ENCODE assay signal across 8 mouse cellular contexts in the genomic region with DNA sequence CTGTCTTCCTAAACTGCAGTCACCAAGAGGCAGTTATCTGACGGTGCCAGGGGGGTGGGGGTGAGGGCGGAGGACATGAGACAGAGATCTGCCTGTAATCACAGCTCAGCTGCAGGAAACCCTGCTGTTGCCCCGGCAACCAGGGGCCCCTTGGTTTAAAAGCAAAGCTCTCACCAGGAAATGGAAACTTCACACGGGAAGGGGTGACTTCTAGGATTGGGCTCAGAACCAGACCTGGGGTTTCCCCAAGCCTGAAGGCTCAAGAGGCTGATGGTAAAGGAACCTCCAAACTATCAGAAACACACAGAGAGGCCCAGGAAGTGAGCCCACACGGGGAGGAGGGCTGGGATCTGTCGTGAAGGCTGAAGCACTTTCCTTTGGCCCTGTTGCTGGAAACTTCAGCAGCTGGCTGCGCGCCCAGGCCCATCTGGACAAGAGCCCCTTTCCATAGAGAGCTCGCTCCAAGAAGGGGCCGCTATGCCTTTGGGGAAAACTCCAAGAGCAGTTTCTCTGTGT. TPM values are rescaled to one million over a fixed set of nuclear protein-coding genes. Genes with fewer than 3 reads are reported as not detected.
DNase-seq lines count a peak whose midpoint lies in the region; ATAC-seq lines count a peak whose summit lies in the region.

No protein-coding gene starts in this region.

- peak overlapping the region; percentile 56 for H3K4me2 ChIP-seq in heart, embryonic 13.5 days
- peak overlapping the region; percentile 42 for H3K4me2 ChIP-seq in kidney, embryonic 16.5 days (replicated peaks; ENCODE audit: low read depth, low read length)
- H3K4me2 ChIP-seq in liver, embryonic 16.5 days (ENCODE audit: low read depth, low read length), result peak overlapping the region; percentile 14; the same call in 1 of the 2 replicates
- peak overlapping the region; percentile 26 for H3K4me2 ChIP-seq in neural tube, embryonic 11.5 days (ENCODE audit: low read depth)
- H3K4me2 ChIP-seq in stomach, embryonic 16.5 days (ENCODE audit: low read depth, low read length), result peak overlapping the region; percentile 46

- peaks cover 61% of the 10 kb centered on the region for H3K36me3 ChIP-seq in heart, embryonic 13.5 days
- H3K36me3 ChIP-seq in kidney, embryonic 16.5 days (ENCODE audit: insufficient read depth, low read length), result peaks cover 3% of the 10 kb centered on the region; the same call in 1 of the 2 replicates
- H3K36me3 ChIP-seq in liver, embryonic 16.5 days (ENCODE audit: control insufficient read depth, insufficient read depth), result peaks cover 2% of the 10 kb centered on the region; the same call in 1 of the 2 replicates
- no peaks in the 10 kb centered on the region; the same call in 1 of the 2 replicates for H3K36me3 ChIP-seq in neural tube, embryonic 11.5 days (ENCODE audit: control insufficient read depth, insufficient read depth, low read length)
- peaks cover 7% of the 10 kb centered on the region; the same call in 1 of the 2 replicates for H3K36me3 ChIP-seq in stomach, embryonic 16.5 days (ENCODE audit: control insufficient read depth, insufficient read depth, low read length)

- H3K27me3 ChIP-seq in heart, embryonic 13.5 days (replicated peaks), result no peaks in the 10 kb centered on the region
- no peaks in the 10 kb centered on the region for H3K27me3 ChIP-seq in kidney, embryonic 16.5 days (ENCODE audit: insufficient read depth, low read length)
- H3K27me3 ChIP-seq in liver, embryonic 16.5 days (ENCODE audit: control insufficient read depth, insufficient read depth, low read depth, low read length), result no peaks in the 10 kb centered on the region
- H3K27me3 ChIP-seq in neural tube, embryonic 11.5 days (ENCODE audit: control insufficient read depth, insufficient read depth, low read length), result no peaks in the 10 kb centered on the region
- no peaks in the 10 kb centered on the region for H3K27me3 ChIP-seq in stomach, embryonic 16.5 days (ENCODE audit: control insufficient read depth, insufficient read depth, low read length)

- H3K9ac ChIP-seq in heart, embryonic 13.5 days, result peak overlapping the region; percentile 68
- H3K9ac ChIP-seq in kidney, embryonic 16.5 days (replicated peaks; ENCODE audit: low read length), result peak overlapping the region; percentile 50
- no peak overlapping the region for H3K9ac ChIP-seq in liver, embryonic 16.5 days (ENCODE audit: low read depth, low read length)
- H3K9ac ChIP-seq in neural tube, embryonic 11.5 days (ENCODE audit: low read length), result no peak overlapping the region; the same call in 1 of the 2 replicates
- H3K9ac ChIP-seq in stomach, embryonic 16.5 days (ENCODE audit: low read length), result peak overlapping the region; percentile 52

- peaks cover 98% of the 10 kb centered on the region for H3K4me1 ChIP-seq in heart, embryonic 13.5 days
- peaks cover 50% of the 10 kb centered on the region for H3K4me1 ChIP-seq in kidney, embryonic 16.5 days (ENCODE audit: insufficient read depth, low read length)
- peaks cover 32% of the 10 kb centered on the region for H3K4me1 ChIP-seq in liver, embryonic 16.5 days (ENCODE audit: control insufficient read depth, low read depth, low read length)
- H3K4me1 ChIP-seq in neural tube, embryonic 11.5 days (ENCODE audit: control insufficient read depth, insufficient read depth, low read length), result peaks cover 22% of the 10 kb centered on the region
- H3K4me1 ChIP-seq in stomach, embryonic 16.5 days (ENCODE audit: control insufficient read depth, insufficient read depth, low read length), result peaks cover 77% of the 10 kb centered on the region

- no peak for ATAC-seq in cerebellum, adult (ENCODE audit: insufficient number of reproducible peaks, low FRiP score, low TSS enrichment)
- ATAC-seq in heart, embryonic 13.5 days (ENCODE audit: extremely low read depth, insufficient number of reproducible peaks, low FRiP score, low TSS enrichment), result peak; percentile 75; the same call in 1 of the 2 replicates
- peak; percentile 84 for ATAC-seq in kidney, embryonic 16.5 days (ENCODE audit: low FRiP score, low TSS enrichment)
- ATAC-seq in liver, embryonic 16.5 days (ENCODE audit: low read depth), result peak; percentile 70
- ATAC-seq in neural tube, embryonic 11.5 days (ENCODE audit: insufficient read depth, low FRiP score, low TSS enrichment), result peak; percentile 58
- ATAC-seq in stomach, embryonic 16.5 days (ENCODE audit: insufficient read depth, low FRiP score), result peak; percentile 81

- H3K9me3 ChIP-seq in heart, embryonic 13.5 days, result no peaks in the 10 kb centered on the region
- no peaks in the 10 kb centered on the region for H3K9me3 ChIP-seq in kidney, embryonic 16.5 days (ENCODE audit: low read length)
- H3K9me3 ChIP-seq in liver, embryonic 16.5 days (replicated peaks; ENCODE audit: control insufficient read depth, low read length), result no peaks in the 10 kb centered on the region
- H3K9me3 ChIP-seq in neural tube, embryonic 11.5 days (ENCODE audit: control insufficient read depth, low read length), result no peaks in the 10 kb centered on the region
- H3K9me3 ChIP-seq in stomach, embryonic 16.5 days (replicated peaks; ENCODE audit: control insufficient read depth, low read length), result no peaks in the 10 kb centered on the region

- peak overlapping the region; percentile 18 for H3K4me3 ChIP-seq in heart, embryonic 13.5 days
- H3K4me3 ChIP-seq in kidney, embryonic 16.5 days (ENCODE audit: low read length), result 0 out of 2 replicates have a peak overlapping the region, but pooled peaks have one; percentile 4
- H3K4me3 ChIP-seq in liver, embryonic 16.5 days (ENCODE audit: low read depth, low read length), result no peak overlapping the region
- no peak overlapping the region for H3K4me3 ChIP-seq in neural tube, embryonic 11.5 days (ENCODE audit: low read depth, low read length)
- H3K4me3 ChIP-seq in stomach, embryonic 16.5 days (replicated peaks; ENCODE audit: low read length), result peak overlapping the region; percentile 19

- peak overlapping the region; percentile 98 for H3K27ac ChIP-seq in heart, embryonic 13.5 days (replicated peaks)
- H3K27ac ChIP-seq in kidney, embryonic 16.5 days (ENCODE audit: low read length), result peak overlapping the region; percentile 95
- peak overlapping the region; percentile 61 for H3K27ac ChIP-seq in liver, embryonic 16.5 days (ENCODE audit: low read length)
- peak overlapping the region; percentile 84 for H3K27ac ChIP-seq in neural tube, embryonic 11.5 days (ENCODE audit: low read depth, low read length)
- peak overlapping the region; percentile 96 for H3K27ac ChIP-seq in stomach, embryonic 16.5 days (ENCODE audit: low read length)

- peak; percentile 45 for DNase-seq in cerebellum, adult 9-11 months
- DNase-seq in fibroblast of lung, adult 2 months (ENCODE audit: low read depth), result peak; percentile 65
- DNase-seq in neural tube, embryonic 11.5 days (ENCODE audit: low spot score), result peak; percentile 84

- WGBS in heart, embryonic 13.5 days, result 2% methylated on average over 10 of the region's 10 CpGs
- 4% methylated on average over 10 of the region's 10 CpGs for WGBS in kidney, embryonic 16.5 days
- WGBS in liver, embryonic 16.5 days (ENCODE audit: insufficient replicate concordance), result 7% methylated on average over 10 of the region's 10 CpGs
- WGBS in neural tube, embryonic 11.5 days, result 14% methylated on average over 10 of the region's 10 CpGs
- WGBS in stomach, embryonic 16.5 days, result 3% methylated on average over 10 of the region's 10 CpGs

RNA-seq across cellular contexts. Expression of gene Anxa6, which starts 10.1 kb away (rescaled TPM):
- 315 and 354 TPM in 2 replicates for polyA plus RNA-seq in heart, embryonic 13.5 days (2015; fragmentation: Nextera tagmentation; extraction: Ambion mirVana)
- polyA plus RNA-seq in kidney, embryonic 16.5 days (2015; fragmentation: Nextera tagmentation; extraction: Ambion mirVana), result 239 and 266 TPM in 2 replicates
- 56.9 and 66.1 TPM in 2 replicates for polyA plus RNA-seq in liver, embryonic 16.5 days (2015; fragmentation: Nextera tagmentation; extraction: Ambion mirVana)
- 90.1 and 91.8 TPM in 2 replicates for polyA plus RNA-seq in neural tube, embryonic 11.5 days (2014; fragmentation: Nextera tagmentation; extraction: Ambion mirVana)
- 364 and 365 TPM in 2 replicates for polyA plus RNA-seq in stomach, embryonic 16.5 days (2015; fragmentation: Nextera tagmentation; extraction: Ambion mirVana)

RNA-seq across cellular contexts. Expression of gene Ccdc69, which starts 54.8 kb away (rescaled TPM):
- 18.8 and 20.8 TPM in 2 replicates for polyA plus RNA-seq in heart, embryonic 13.5 days (2015; fragmentation: Nextera tagmentation; extraction: Ambion mirVana)
- 3.0 and 3.6 TPM in 2 replicates for polyA plus RNA-seq in kidney, embryonic 16.5 days (2015; fragmentation: Nextera tagmentation; extraction: Ambion mirVana)
- 1.3 TPM in 2 replicates for polyA plus RNA-seq in liver, embryonic 16.5 days (2015; fragmentation: Nextera tagmentation; extraction: Ambion mirVana)
- polyA plus RNA-seq in neural tube, embryonic 11.5 days (2014; fragmentation: Nextera tagmentation; extraction: Ambion mirVana), result 0.32 and 0.73 TPM in 2 replicates
- 3.5 and 3.7 TPM in 2 replicates for polyA plus RNA-seq in stomach, embryonic 16.5 days (2015; fragmentation: Nextera tagmentation; extraction: Ambion mirVana)

Comparison
In these comparisons a context has a peak if more than half of its experiments do, and no peak if none do; other contexts are left out.
1. H3K4me3 ChIP-seq: peak in heart, embryonic 13.5 days (single experiment), kidney, embryonic 16.5 days (single experiment) and stomach, embryonic 16.5 days (single experiment); none in liver, embryonic 16.5 days (single experiment) and neural tube, embryonic 11.5 days (single experiment).
2. H3K9ac ChIP-seq: peak in heart, embryonic 13.5 days (single experiment), kidney, embryonic 16.5 days (single experiment) and stomach, embryonic 16.5 days (single experiment); none in liver, embryonic 16.5 days (single experiment) and neural tube, embryonic 11.5 days (single experiment).
3. Peak in every context shown above with its lines, with median percentiles within 50 percentile points of each other: DNase-seq, H3K27ac ChIP-seq and H3K4me2 ChIP-seq.